Comparison of ENCODE assay signal across 10 mouse cellular contexts in genomic region chr12:81844572-81844971, GRCm38 (mm10). TPM values are rescaled to one million over a fixed set of nuclear protein-coding genes. Genes with fewer than 3 reads are reported as not detected.
DNase-seq lines count a peak whose midpoint lies in the region; ATAC-seq and TF ChIP-seq lines count a peak whose summit lies in the region.
"Had no signal": no experiment of that assay in that cellular context is flagged by ENCODE, and none has a peak within 500 bp of the region (broad histone marks: within the 10 kb centered on the region; RNA-seq: fewer than 3 reads in every experiment).

No protein-coding gene starts in this region.

- intact Hi-C loops in heart, postnatal 14 days (cut with DNase I) = no loop called here

- no peaks in the 10 kb centered on the region for H3K9me3 ChIP-seq in heart, postnatal 0 days (replicated peaks; ENCODE audit: control insufficient read depth, low read length)
- no peaks in the 10 kb centered on the region for H3K9me3 ChIP-seq in embryonic facial prominence, embryonic 12.5 days
- no peaks in the 10 kb centered on the region for H3K9me3 ChIP-seq in midbrain, embryonic 11.5 days (ENCODE audit: control insufficient read depth, low read length)

- H3K27ac ChIP-seq in heart, postnatal 0 days (ENCODE audit: low read depth) = no peak overlapping the region
- H3K27ac ChIP-seq in embryonic facial prominence, embryonic 12.5 days = no peak overlapping the region
- H3K27ac ChIP-seq in midbrain, embryonic 11.5 days (ENCODE audit: low read depth, low read length) = no peak overlapping the region

- peak overlapping the region; percentile 21 for H3K4me3 ChIP-seq in heart, postnatal 0 days (ENCODE audit: low read depth, low read length)
- H3K4me3 ChIP-seq in embryonic facial prominence, embryonic 12.5 days = no peak overlapping the region
- no peak overlapping the region for H3K4me3 ChIP-seq in midbrain, embryonic 11.5 days (ENCODE audit: low read depth, low read length)

- no peak overlapping the region for H3K9ac ChIP-seq in heart, postnatal 0 days (replicated peaks; ENCODE audit: low read depth, low read length)
- 0 out of 2 replicates have a peak overlapping the region, but pooled peaks have one; percentile 8 for H3K9ac ChIP-seq in embryonic facial prominence, embryonic 12.5 days
- H3K9ac ChIP-seq in midbrain, embryonic 11.5 days (ENCODE audit: low read length) = no peak overlapping the region

- whole genome bisulfite sequencing in heart, postnatal 0 days = 15% methylated on average over 13 of the region's 13 CpGs
- 36% methylated on average over 13 of the region's 13 CpGs for WGBS in embryonic facial prominence, embryonic 12.5 days
- 51% methylated on average over 13 of the region's 13 CpGs for WGBS in midbrain, embryonic 11.5 days

- no peak; the same call in 1 of the 2 replicates for ATAC-seq in heart, postnatal 0 days (ENCODE audit: insufficient read depth, low read depth)
- ATAC-seq in embryonic facial prominence, embryonic 12.5 days (ENCODE audit: insufficient number of reproducible peaks, insufficient read depth, low FRiP score, low TSS enrichment) = no peak
- no peak for ATAC-seq in midbrain, embryonic 11.5 days (ENCODE audit: low FRiP score)

- H3K4me2 ChIP-seq in heart, postnatal 0 days (ENCODE audit: low read depth, low read length) = peak overlapping the region; percentile 38
- peak overlapping the region; percentile 48 for H3K4me2 ChIP-seq in embryonic facial prominence, embryonic 12.5 days (replicated peaks)
- H3K4me2 ChIP-seq in midbrain, embryonic 11.5 days = peak overlapping the region; percentile 30; the same call in 1 of the 2 replicates

- no peak for TF ChIP-seq CTCF in heart, postnatal 0 days (IDR thresholded peaks at IDR 0.05; ENCODE audit: low read depth)

- peaks cover 6% of the 10 kb centered on the region; the same call in 1 of the 2 replicates for H3K4me1 ChIP-seq in heart, postnatal 0 days (ENCODE audit: control insufficient read depth, insufficient read depth)
- H3K4me1 ChIP-seq in embryonic facial prominence, embryonic 12.5 days = peaks cover 20% of the 10 kb centered on the region
- H3K4me1 ChIP-seq in midbrain, embryonic 11.5 days (ENCODE audit: control insufficient read depth, insufficient read depth, low read length) = peaks cover 4% of the 10 kb centered on the region; the same call in 1 of the 2 replicates

- H3K27me3 ChIP-seq in heart, postnatal 0 days (ENCODE audit: control insufficient read depth, insufficient read depth, low read length) = no peaks in the 10 kb centered on the region
- no peaks in the 10 kb centered on the region for H3K27me3 ChIP-seq in embryonic facial prominence, embryonic 12.5 days
- H3K27me3 ChIP-seq in midbrain, embryonic 11.5 days (ENCODE audit: control insufficient read depth, insufficient read depth, low read length) = no peaks in the 10 kb centered on the region; the same call in 1 of the 2 replicates

- TF ChIP-seq EP300 in heart, postnatal 0 days (IDR thresholded peaks at IDR 0.05; ENCODE audit: low read depth) = no peak

- H3K36me3 ChIP-seq in heart, postnatal 0 days (replicated peaks; ENCODE audit: control insufficient read depth, insufficient read depth, low read length) = no peaks in the 10 kb centered on the region
- no peaks in the 10 kb centered on the region for H3K36me3 ChIP-seq in embryonic facial prominence, embryonic 12.5 days
- no peaks in the 10 kb centered on the region for H3K36me3 ChIP-seq in midbrain, embryonic 11.5 days (ENCODE audit: control insufficient read depth, insufficient read depth, low read length)

- DNase-seq in heart, postnatal 0 days (ENCODE audit: low spot score) = peak; percentile 15
- no peak for DNase-seq in heart, postnatal 14 days
- peak; percentile 14 for DNase-seq in induced T-regulatory cell, adult 2 months (ENCODE audit: low read depth)
- DNase-seq in midbrain, embryonic 11.5 days (ENCODE audit: low spot score, missing footprints) = no peak
- no peak for DNase-seq in Muller cell, postnatal 12 days (ENCODE audit: inconsistent ontology term)
- DNase-seq in retina, embryonic 14.5 days (ENCODE audit: low spot score) = no peak
- DNase-seq in lung, postnatal 25 days (ENCODE audit: low spot score) = no peak
- DNase-seq: cerebellum, adult 11 months; kidney, adult 11 months had no signal

RNA-seq across cellular contexts. Expression of gene Pcnx, which starts 15.3 kb away (rescaled TPM):
- 34.9 and 37.4 TPM in 2 replicates for total RNA-seq in heart, postnatal 0 days (2014; rRNA removed; ENCODE audit: low replicate concordance)
- polyA plus RNA-seq in heart, postnatal 0 days (2015; fragmentation: Nextera tagmentation; extraction: Ambion mirVana) = 7.1 and 9.3 TPM in 2 replicates
- total RNA-seq in heart, postnatal 14 days (2021) = 10 to 100 TPM; 68.0 to 70.0 TPM
- polyA plus RNA-seq in embryonic facial prominence, embryonic 12.5 days (2016; fragmentation: Nextera tagmentation; extraction: Ambion mirVana) = 12.6 and 16.4 TPM in 2 replicates
- 11.4 and 11.9 TPM in 2 replicates for polyA plus RNA-seq in midbrain, embryonic 11.5 days (2014; fragmentation: Nextera tagmentation; extraction: Ambion mirVana)

Comparison
In these comparisons a context has a peak if more than half of its experiments do, and no peak if none do; other contexts are left out.
1. DNase-seq: peak in heart, postnatal 0 days (single experiment) and induced T-regulatory cell, adult 2 months (single experiment); none in heart, postnatal 14 days (0 of 2), midbrain, embryonic 11.5 days (single experiment), Muller cell, postnatal 12 days (single experiment), retina, embryonic 14.5 days (single experiment) and lung, postnatal 25 days (single experiment).
2. Peak in every context shown above with its lines, with median percentiles within 50 percentile points of each other: H3K4me2 ChIP-seq.